In genomic region chr1:191846667-191847066, GRCm38 (mm10) we compare ENCODE assay signal across 14 mouse cellular contexts.
"Had no signal": no experiment of that assay in that cellular context is flagged by ENCODE, and none has a peak within 500 bp of the region (broad histone marks: within the 10 kb centered on the region; RNA-seq: fewer than 3 reads in every experiment).

No protein-coding gene starts in this region.

- H3K9me3 ChIP-seq: hindbrain, embryonic 15.5 days; limb, embryonic 10.5 days; midbrain, embryonic 10.5 days; neural tube, embryonic 15.5 days had no signal

- H3K27me3 ChIP-seq: hindbrain, embryonic 15.5 days; neural tube, embryonic 15.5 days had no signal

- DNase-seq: lung, adult 18-20 months; lung, postnatal 36 days; midbrain, embryonic 14.5 days; right cerebral cortex, adult 18-20 months; right cerebral cortex, postnatal 25 days; thymus, adult 18-20 months; thymus, postnatal 14 days had no signal

- H3K9ac ChIP-seq: hindbrain, embryonic 15.5 days; neural tube, embryonic 15.5 days had no signal

- H3K36me3 ChIP-seq: hindbrain, embryonic 15.5 days; limb, embryonic 10.5 days; midbrain, embryonic 10.5 days; neural tube, embryonic 15.5 days had no signal

- H3K4me1 ChIP-seq: hindbrain, embryonic 15.5 days; limb, embryonic 10.5 days; midbrain, embryonic 10.5 days; neural tube, embryonic 15.5 days had no signal

- H3K4me3 ChIP-seq: hindbrain, embryonic 15.5 days; left cerebral cortex, adult 2 months; limb, embryonic 10.5 days; midbrain, embryonic 10.5 days; myocyte; neural tube, embryonic 15.5 days had no signal

- H3K27ac ChIP-seq: hindbrain, embryonic 15.5 days; kidney, postnatal 0 days; left cerebral cortex, adult 2 months; limb, embryonic 10.5 days; midbrain, embryonic 10.5 days; neural tube, embryonic 15.5 days had no signal

- H3K4me2 ChIP-seq: hindbrain, embryonic 15.5 days; neural tube, embryonic 15.5 days had no signal
